In the genomic region with DNA sequence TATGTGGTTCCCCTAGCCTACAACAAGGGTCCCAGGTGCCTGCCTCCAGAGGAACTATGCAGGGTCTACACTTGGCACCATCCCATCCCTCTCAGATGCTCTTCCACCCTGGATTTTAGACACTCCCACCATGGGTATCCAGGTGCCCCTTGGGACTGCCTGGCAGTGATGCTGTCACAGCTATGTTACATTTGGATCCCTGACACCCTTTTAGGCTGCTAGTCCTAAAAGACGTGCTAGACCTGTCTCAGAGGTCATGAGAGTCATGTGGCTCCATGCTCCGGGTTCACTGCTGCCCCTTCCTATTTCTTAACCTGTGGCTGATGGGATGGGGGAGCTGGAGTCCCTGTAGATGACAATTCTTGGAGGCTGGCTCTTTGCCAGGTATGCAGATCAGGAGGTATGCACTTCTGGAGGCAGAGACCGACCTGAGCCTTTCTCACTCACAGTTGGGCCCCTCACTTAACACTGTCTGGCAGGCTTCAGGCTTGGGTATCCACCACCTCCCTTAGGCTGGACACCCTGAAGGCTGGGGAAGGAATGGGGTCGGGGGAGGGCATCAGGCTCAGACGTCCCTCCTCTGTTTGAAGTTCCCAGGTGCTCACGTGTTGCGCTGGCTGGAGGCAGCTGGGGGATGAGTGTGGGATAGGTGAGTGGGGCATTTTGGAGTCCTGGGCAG, we compare ENCODE assay signal across 12 mouse cellular contexts. TPM values are rescaled to one million over a fixed set of nuclear protein-coding genes. Genes with fewer than 3 reads are reported as not detected.
DNase-seq lines count a peak whose midpoint lies in the region; ATAC-seq and TF ChIP-seq lines count a peak whose summit lies in the region.
"Had no signal": no experiment of that assay in that cellular context is flagged by ENCODE, and none has a peak within 500 bp of the region (broad histone marks: within the 10 kb centered on the region; RNA-seq: fewer than 3 reads in every experiment).

No protein-coding gene starts in this region.

- peaks cover 99% of the 10 kb centered on the region for H3K27me3 ChIP-seq in heart, embryonic 10.5 days (ENCODE audit: insufficient read depth, poor library complexity, severe bottlenecking)
- peaks cover 15% of the 10 kb centered on the region for H3K27me3 ChIP-seq in heart, adult 2 months (ENCODE audit: control insufficient read depth, insufficient read depth, low read length)
- H3K27me3 ChIP-seq in lung, embryonic 15.5 days: peaks cover 73% of the 10 kb centered on the region
- peaks cover 94% of the 10 kb centered on the region for H3K27me3 ChIP-seq in hindbrain, embryonic 13.5 days
- peaks cover 73% of the 10 kb centered on the region for H3K27me3 ChIP-seq in midbrain, embryonic 16.5 days (ENCODE audit: control insufficient read depth, insufficient read depth, low read depth, low read length)

- no peak overlapping the region; the same call in 1 of the 2 replicates for H3K27ac ChIP-seq in heart, embryonic 10.5 days
- no peak overlapping the region for H3K27ac ChIP-seq in heart, adult 2 months
- no peak overlapping the region for H3K27ac ChIP-seq in lung, embryonic 15.5 days
- H3K27ac ChIP-seq in hindbrain, embryonic 13.5 days: no peak overlapping the region
- H3K27ac ChIP-seq in midbrain, embryonic 16.5 days (ENCODE audit: low read length): no peak overlapping the region
- H3K27ac ChIP-seq: liver, embryonic 14.5 days had no signal

- H3K79me2 ChIP-seq in heart, adult 2 months (replicated peaks; ENCODE audit: control insufficient read depth, insufficient read depth, low read length): no peaks in the 10 kb centered on the region

- no peak for TF ChIP-seq EP300 in heart, adult 2 months (IDR thresholded peaks at IDR 0.05; ENCODE audit: insufficient read depth, low read depth, low read length)

- TF ChIP-seq CTCF in heart, adult 2 months (IDR thresholded peaks at IDR 0.05): no peak
- TF ChIP-seq CTCF in lung, adult 2 months (IDR thresholded peaks at IDR 0.05; ENCODE audit: insufficient read depth, low read length): no peak

- H3K4me3 ChIP-seq in heart, embryonic 10.5 days: peak overlapping the region; percentile 58
- H3K4me3 ChIP-seq in heart, adult 2 months: no peak overlapping the region
- H3K4me3 ChIP-seq in lung, embryonic 15.5 days: peak overlapping the region; percentile 27; the same call in 1 of the 2 replicates
- no peak overlapping the region for H3K4me3 ChIP-seq in lung, adult 2 months (replicated peaks; ENCODE audit: extremely low read depth, low read depth, low read length)
- peak overlapping the region; percentile 40 for H3K4me3 ChIP-seq in hindbrain, embryonic 13.5 days
- no peak overlapping the region for H3K4me3 ChIP-seq in midbrain, embryonic 16.5 days (ENCODE audit: low read depth, low read length)

- H3K36me3 ChIP-seq in heart, embryonic 10.5 days: 0 out of 2 replicates have a peak, but pooled peaks cover 9% of the 10 kb centered on the region
- H3K36me3 ChIP-seq in heart, adult 2 months (ENCODE audit: control insufficient read depth, insufficient read depth, low read length): no peaks in the 10 kb centered on the region
- peaks cover 6% of the 10 kb centered on the region; the same call in 1 of the 2 replicates for H3K36me3 ChIP-seq in lung, embryonic 15.5 days
- H3K36me3 ChIP-seq in hindbrain, embryonic 13.5 days: no peaks in the 10 kb centered on the region
- no peaks in the 10 kb centered on the region for H3K36me3 ChIP-seq in midbrain, embryonic 16.5 days (ENCODE audit: control insufficient read depth, insufficient read depth, low read length)

- no peak for ATAC-seq in lung, embryonic 15.5 days (ENCODE audit: borderline replicate concordance, extremely low read depth, low FRiP score, low TSS enrichment)
- no peak for ATAC-seq in hindbrain, embryonic 13.5 days (ENCODE audit: low FRiP score)
- no peak for ATAC-seq in midbrain, embryonic 16.5 days
- ATAC-seq: inflammation-experienced regulatory T-cells, adult 6 months had no signal

- TF ChIP-seq POLR2A in heart, adult 2 months (IDR thresholded peaks at IDR 0.05; ENCODE audit: insufficient read depth, low read depth, low read length): no peak
- no peak for TF ChIP-seq POLR2A in lung, adult 2 months (IDR thresholded peaks at IDR 0.05; ENCODE audit: borderline replicate concordance, extremely low read depth, low read depth, low read length)

- peak overlapping the region; percentile 56 for H3K4me2 ChIP-seq in lung, embryonic 15.5 days
- peak overlapping the region; percentile 62; the same call in 1 of the 2 replicates for H3K4me2 ChIP-seq in hindbrain, embryonic 13.5 days
- peak overlapping the region; percentile 83; the same call in 1 of the 2 replicates for H3K4me2 ChIP-seq in midbrain, embryonic 16.5 days (ENCODE audit: low read length)

- 8% methylated on average over 7 of the region's 7 CpGs for WGBS in heart, embryonic 10.5 days
- WGBS in heart, adult 2 months: 32% methylated on average over 7 of the region's 7 CpGs
- 20% methylated on average over 7 of the region's 7 CpGs for WGBS in lung, embryonic 15.5 days
- 31% methylated on average over 7 of the region's 7 CpGs for whole genome bisulfite sequencing in lung, adult 2 months
- WGBS in hindbrain, embryonic 13.5 days: 4% methylated on average over 7 of the region's 7 CpGs
- 1% methylated on average over 7 of the region's 7 CpGs for WGBS in midbrain, embryonic 16.5 days

- H3K9me3 ChIP-seq in heart, embryonic 10.5 days: no peaks in the 10 kb centered on the region
- no peaks in the 10 kb centered on the region for H3K9me3 ChIP-seq in lung, embryonic 15.5 days
- no peaks in the 10 kb centered on the region for H3K9me3 ChIP-seq in hindbrain, embryonic 13.5 days
- no peaks in the 10 kb centered on the region for H3K9me3 ChIP-seq in midbrain, embryonic 16.5 days (replicated peaks; ENCODE audit: control insufficient read depth, low read length, poor library complexity, severe bottlenecking)

- DNase-seq in heart, embryonic 10.5 days (ENCODE audit: low spot score): peak; percentile 73
- DNase-seq in heart, adult 2 months: no peak
- DNase-seq in lung, adult 2 months: no peak
- DNase-seq in gastrocnemius, postnatal 25 days: no peak
- DNase-seq in layer of hippocampus, adult 9-11 months: no peak

- peaks cover 87% of the 10 kb centered on the region for H3K4me1 ChIP-seq in heart, embryonic 10.5 days
- H3K4me1 ChIP-seq in heart, adult 2 months (ENCODE audit: control insufficient read depth, insufficient read depth, low read length): peaks cover 6% of the 10 kb centered on the region
- peaks cover 82% of the 10 kb centered on the region for H3K4me1 ChIP-seq in lung, embryonic 15.5 days
- peaks cover 20% of the 10 kb centered on the region for H3K4me1 ChIP-seq in lung, adult 2 months (ENCODE audit: control insufficient read depth, insufficient read depth, low read length)
- H3K4me1 ChIP-seq in hindbrain, embryonic 13.5 days (replicated peaks): peaks cover 62% of the 10 kb centered on the region
- peaks cover 40% of the 10 kb centered on the region for H3K4me1 ChIP-seq in midbrain, embryonic 16.5 days (ENCODE audit: control insufficient read depth, insufficient read depth, low read length)

- intact Hi-C loops in heart, adult 2 months (cut with DNase I): loop anchor here (2.0 kb wide), 1 partner anchor 31 kb away; no protein-coding TSS in a partner anchor

- no peak overlapping the region for H3K9ac ChIP-seq in heart, adult 2 months (ENCODE audit: low read depth, low read length)
- peak overlapping the region; percentile 18; the same call in 1 of the 2 replicates for H3K9ac ChIP-seq in lung, embryonic 15.5 days
- no peak overlapping the region for H3K9ac ChIP-seq in hindbrain, embryonic 13.5 days
- H3K9ac ChIP-seq in midbrain, embryonic 16.5 days (ENCODE audit: low read depth, low read length): no peak overlapping the region
- H3K9ac ChIP-seq: liver, embryonic 14.5 days had no signal

RNA-seq across cellular contexts. Expression of a gene that starts 4.8 kb away (rescaled TPM):
- 7.0 and 12.9 TPM in 2 replicates for polyA plus RNA-seq in heart, embryonic 10.5 days (2016; fragmentation: Nextera tagmentation; extraction: Ambion mirVana)
- total RNA-seq in heart, adult 2 months (2021): 1 to 10 TPM; 4.1 to 5.2 TPM
- 10.8 and 13.4 TPM in 2 replicates for polyA plus RNA-seq in heart, adult 2 months (2012; rRNA removed)
- 20.5 and 23.9 TPM in 2 replicates for polyA plus RNA-seq in lung, embryonic 15.5 days (2015; fragmentation: Nextera tagmentation; extraction: Ambion mirVana)
- polyA plus RNA-seq in lung, adult 2 months (2012; rRNA removed): 215 and 266 TPM in 2 replicates
- 1.6 and 2.0 TPM in 2 replicates for polyA plus RNA-seq in hindbrain, embryonic 13.5 days (2015; fragmentation: Nextera tagmentation; extraction: Ambion mirVana)
- 0.88 and 1.2 TPM in 2 replicates for polyA plus RNA-seq in midbrain, embryonic 16.5 days (2015; fragmentation: Nextera tagmentation; extraction: Ambion mirVana)
- total RNA-seq in gastrocnemius, postnatal 25 days (2021): 1 to 10 TPM; 4.7 to 5.4 TPM
- total RNA-seq: common myeloid progenitor, adult 5-6 weeks had no signal
- polyA plus RNA-seq: inflammation-experienced regulatory T-cells, adult 6 months had no signal

RNA-seq across cellular contexts. Expression of a gene that starts 31.0 kb away (rescaled TPM):
- polyA plus RNA-seq in heart, embryonic 10.5 days (2016; fragmentation: Nextera tagmentation; extraction: Ambion mirVana): not detected in 2 replicates
- total RNA-seq in heart, adult 2 months (2021): not detected
- polyA plus RNA-seq in heart, adult 2 months (2012; rRNA removed): not detected in 2 replicates
- 0.09 TPM in 1 of 2 replicates, not detected in the other for polyA plus RNA-seq in lung, embryonic 15.5 days (2015; fragmentation: Nextera tagmentation; extraction: Ambion mirVana)
- 0.08 and 0.10 TPM in 2 replicates for polyA plus RNA-seq in lung, adult 2 months (2012; rRNA removed)
- polyA plus RNA-seq in hindbrain, embryonic 13.5 days (2015; fragmentation: Nextera tagmentation; extraction: Ambion mirVana): 2.1 and 2.2 TPM in 2 replicates
- polyA plus RNA-seq in midbrain, embryonic 16.5 days (2015; fragmentation: Nextera tagmentation; extraction: Ambion mirVana): 3.8 and 4.2 TPM in 2 replicates
- not detected for total RNA-seq in gastrocnemius, postnatal 25 days (2021)
- total RNA-seq: common myeloid progenitor, adult 5-6 weeks had no signal
- polyA plus RNA-seq: inflammation-experienced regulatory T-cells, adult 6 months; liver, embryonic 14.5 days; thymus, postnatal 0 days had no signal

RNA-seq across cellular contexts. Expression of a gene that starts 36.2 kb away (rescaled TPM):
- polyA plus RNA-seq in heart, embryonic 10.5 days (2016; fragmentation: Nextera tagmentation; extraction: Ambion mirVana): 2.0 and 2.3 TPM in 2 replicates
- 1 to 10 TPM; 1.6 to 2.9 TPM for total RNA-seq in heart, adult 2 months (2021)
- 4.6 and 5.2 TPM in 2 replicates for polyA plus RNA-seq in heart, adult 2 months (2012; rRNA removed)
- 1.8 and 3.3 TPM in 2 replicates for polyA plus RNA-seq in lung, embryonic 15.5 days (2015; fragmentation: Nextera tagmentation; extraction: Ambion mirVana)
- polyA plus RNA-seq in lung, adult 2 months (2012; rRNA removed): 7.5 and 9.4 TPM in 2 replicates
- 4.5 and 4.8 TPM in 2 replicates for polyA plus RNA-seq in hindbrain, embryonic 13.5 days (2015; fragmentation: Nextera tagmentation; extraction: Ambion mirVana)
- 3.3 and 4.4 TPM in 2 replicates for polyA plus RNA-seq in midbrain, embryonic 16.5 days (2015; fragmentation: Nextera tagmentation; extraction: Ambion mirVana)
- under 1 TPM; 0.79 to 0.88 TPM for total RNA-seq in gastrocnemius, postnatal 25 days (2021)

RNA-seq across cellular contexts. Expression of a gene that starts 42.5 kb away (rescaled TPM):
- polyA plus RNA-seq in heart, embryonic 10.5 days (2016; fragmentation: Nextera tagmentation; extraction: Ambion mirVana): 47.2 and 55.4 TPM in 2 replicates
- total RNA-seq in heart, adult 2 months (2021): 10 to 100 TPM; 17.3 to 18.6 TPM
- 23.6 and 30.2 TPM in 2 replicates for polyA plus RNA-seq in heart, adult 2 months (2012; rRNA removed)
- polyA plus RNA-seq in lung, embryonic 15.5 days (2015; fragmentation: Nextera tagmentation; extraction: Ambion mirVana): 61.2 and 66.0 TPM in 2 replicates
- polyA plus RNA-seq in lung, adult 2 months (2012; rRNA removed): 39.4 and 42.0 TPM in 2 replicates
- 70.9 and 77.6 TPM in 2 replicates for polyA plus RNA-seq in hindbrain, embryonic 13.5 days (2015; fragmentation: Nextera tagmentation; extraction: Ambion mirVana)
- 86.0 and 89.4 TPM in 2 replicates for polyA plus RNA-seq in midbrain, embryonic 16.5 days (2015; fragmentation: Nextera tagmentation; extraction: Ambion mirVana)
- total RNA-seq in gastrocnemius, postnatal 25 days (2021): 10 to 100 TPM; 15.4 to 18.8 TPM

Comparison
In these comparisons a context has a peak if more than half of its experiments do, and no peak if none do; other contexts are left out.
1. H3K4me3 ChIP-seq: peak in heart, embryonic 10.5 days (single experiment), lung, embryonic 15.5 days (single experiment) and hindbrain, embryonic 13.5 days (single experiment); none in heart, adult 2 months (single experiment), lung, adult 2 months (single experiment) and midbrain, embryonic 16.5 days (single experiment).
2. Peak in every context shown above with its lines, with median percentiles within 50 percentile points of each other: H3K4me2 ChIP-seq.